In genomic region chr3:122950129-122950528, GRCm38 (mm10) we compare ENCODE assay signal across 26 mouse cellular contexts. TPM values are rescaled to one million over a fixed set of nuclear protein-coding genes. Genes with fewer than 3 reads are reported as not detected.
A peak's percentile ranks its signal among the peaks of the same experiment; 100 is the strongest.
DNase-seq lines count a peak whose midpoint lies in the region; ATAC-seq and TF ChIP-seq lines count a peak whose summit lies in the region.
"Had no signal": no experiment of that assay in that cellular context is flagged by ENCODE, and none has a peak within 500 bp of the region (broad histone marks: within the 10 kb centered on the region; RNA-seq: fewer than 3 reads in every experiment).

No protein-coding gene starts in this region.

- peaks cover 24% of the 10 kb centered on the region for H3K36me3 ChIP-seq in intestine, postnatal 0 days (ENCODE audit: control insufficient read depth, insufficient read depth)
- H3K36me3 ChIP-seq in intestine, embryonic 15.5 days, result peaks cover 7% of the 10 kb centered on the region; the same call in 1 of the 2 replicates
- H3K36me3 ChIP-seq in neural tube, embryonic 15.5 days, result peaks cover 21% of the 10 kb centered on the region

- no peak overlapping the region for H3K4me3 ChIP-seq in intestine, postnatal 0 days (ENCODE audit: low read depth, low read length)
- no peak overlapping the region for H3K4me3 ChIP-seq in intestine, embryonic 15.5 days (replicated peaks)
- no peak overlapping the region for H3K4me3 ChIP-seq in neural tube, embryonic 15.5 days (replicated peaks)
- H3K4me3 ChIP-seq: embryonic facial prominence, embryonic 10.5 days; embryonic facial prominence, embryonic 12.5 days; forebrain, embryonic 13.5 days; forebrain, embryonic 15.5 days had no signal

- H3K4me2 ChIP-seq in intestine, postnatal 0 days (replicated peaks; ENCODE audit: low read depth), result no peak overlapping the region
- H3K4me2 ChIP-seq in intestine, embryonic 15.5 days (replicated peaks), result no peak overlapping the region
- H3K4me2 ChIP-seq in neural tube, embryonic 15.5 days, result no peak overlapping the region
- H3K4me2 ChIP-seq: embryonic facial prominence, embryonic 12.5 days; forebrain, embryonic 13.5 days; forebrain, embryonic 15.5 days had no signal

- no peak overlapping the region for H3K9ac ChIP-seq in intestine, postnatal 0 days (ENCODE audit: low read depth, low read length)
- no peak overlapping the region for H3K9ac ChIP-seq in intestine, embryonic 15.5 days
- no peak overlapping the region for H3K9ac ChIP-seq in neural tube, embryonic 15.5 days (replicated peaks)
- H3K9ac ChIP-seq: embryonic facial prominence, embryonic 12.5 days; forebrain, embryonic 13.5 days; forebrain, embryonic 15.5 days; forebrain, postnatal 0 days had no signal

- no peaks in the 10 kb centered on the region for H3K4me1 ChIP-seq in intestine, postnatal 0 days (replicated peaks; ENCODE audit: control insufficient read depth, insufficient read depth, low read length)
- H3K4me1 ChIP-seq in intestine, embryonic 15.5 days (replicated peaks), result no peaks in the 10 kb centered on the region
- no peaks in the 10 kb centered on the region for H3K4me1 ChIP-seq in neural tube, embryonic 15.5 days
- H3K4me1 ChIP-seq: embryonic facial prominence, embryonic 10.5 days; embryonic facial prominence, embryonic 12.5 days; forebrain, embryonic 13.5 days; forebrain, embryonic 15.5 days had no signal

- TF ChIP-seq CTCF in intestine, postnatal 0 days (IDR thresholded peaks at IDR 0.05; ENCODE audit: low read depth), result peak; percentile 29; the same call in 1 of the 2 replicates

- 91% methylated on average over 2 of the region's 2 CpGs for WGBS in intestine, postnatal 0 days
- WGBS in intestine, embryonic 15.5 days, result 92% methylated on average over 2 of the region's 2 CpGs
- 86% methylated on average over 2 of the region's 2 CpGs for WGBS in neural tube, embryonic 15.5 days

- H3K9me3 ChIP-seq in intestine, postnatal 0 days (ENCODE audit: control insufficient read depth), result no peaks in the 10 kb centered on the region
- no peaks in the 10 kb centered on the region for H3K9me3 ChIP-seq in intestine, embryonic 15.5 days
- H3K9me3 ChIP-seq in neural tube, embryonic 15.5 days (replicated peaks), result no peaks in the 10 kb centered on the region
- H3K9me3 ChIP-seq: embryonic facial prominence, embryonic 10.5 days; embryonic facial prominence, embryonic 12.5 days; forebrain, embryonic 13.5 days; forebrain, embryonic 15.5 days; G1E had no signal

- ATAC-seq in intestine, postnatal 0 days, result no peak
- ATAC-seq in intestine, embryonic 15.5 days, result no peak
- ATAC-seq in megakaryocyte progenitor cell, adult 5-6 weeks (replicated peaks; ENCODE audit: poor library complexity), result 0 out of 2 replicates have a peak, but pooled peaks have one; percentile 39
- no peak for ATAC-seq in neural tube, embryonic 15.5 days (ENCODE audit: low FRiP score)
- ATAC-seq: activated CD4-positive, CD25-positive, alpha-beta regulatory T cell, adult 4 months; forebrain, embryonic 13.5 days; forebrain, embryonic 15.5 days; forebrain, postnatal 0 days; Patski had no signal

- no peak for DNase-seq in kidney, adult 8-10 months
- DNase-seq: adrenal gland, adult 8-10 months; adrenal gland, postnatal 14 days; adrenal gland, postnatal 36 days; cerebellum, adult 11-12 months; cerebellum, adult 2 months; cerebellum, adult 9-10 months; cerebellum, postnatal 10 days; cerebellum, postnatal 25 days; forebrain, postnatal 0 days had no signal

- H3K27ac ChIP-seq in intestine, postnatal 0 days (ENCODE audit: low read depth, low read length), result no peak overlapping the region
- no peak overlapping the region for H3K27ac ChIP-seq in intestine, embryonic 15.5 days
- no peak overlapping the region for H3K27ac ChIP-seq in neural tube, embryonic 15.5 days (replicated peaks)
- H3K27ac ChIP-seq: embryonic facial prominence, embryonic 10.5 days; embryonic facial prominence, embryonic 12.5 days; forebrain, embryonic 13.5 days; forebrain, embryonic 15.5 days had no signal

- H3K27me3 ChIP-seq in intestine, postnatal 0 days (replicated peaks; ENCODE audit: control insufficient read depth, insufficient read depth, low read length), result no peaks in the 10 kb centered on the region
- H3K27me3 ChIP-seq in intestine, embryonic 15.5 days (replicated peaks), result no peaks in the 10 kb centered on the region
- H3K27me3 ChIP-seq in neural tube, embryonic 15.5 days (replicated peaks), result no peaks in the 10 kb centered on the region
- H3K27me3 ChIP-seq: embryonic facial prominence, embryonic 12.5 days; forebrain, embryonic 13.5 days; forebrain, embryonic 15.5 days; Patski had no signal

RNA-seq across cellular contexts. Expression of gene 1810037I17Rik, which starts 26.1 kb away (rescaled TPM):
- 222 and 229 TPM in 2 replicates for polyA plus RNA-seq in intestine, postnatal 0 days (2015; fragmentation: Nextera tagmentation; extraction: Ambion mirVana)
- 146 and 156 TPM in 2 replicates for polyA plus RNA-seq in intestine, embryonic 15.5 days (2015; fragmentation: Nextera tagmentation; extraction: Ambion mirVana)
- 65.0 and 75.6 TPM in 2 replicates for total RNA-seq in megakaryocyte progenitor cell, adult 5-6 weeks (2015)
- total RNA-seq in megakaryocyte progenitor cell, adult 5-6 weeks (2017), result 29.4 and 34.7 TPM in 2 replicates
- 90.4 and 101 TPM in 2 replicates for polyA plus RNA-seq in neural tube, embryonic 15.5 days (2015; fragmentation: Nextera tagmentation; extraction: Ambion mirVana)

RNA-seq across cellular contexts. Expression of gene Gm10959, which starts 31.0 kb away (rescaled TPM):
- not detected in 2 replicates for polyA plus RNA-seq in intestine, postnatal 0 days (2015; fragmentation: Nextera tagmentation; extraction: Ambion mirVana)
- not detected in 2 replicates for polyA plus RNA-seq in intestine, embryonic 15.5 days (2015; fragmentation: Nextera tagmentation; extraction: Ambion mirVana)
- total RNA-seq in megakaryocyte progenitor cell, adult 5-6 weeks (2015), result not detected in 2 replicates
- total RNA-seq in megakaryocyte progenitor cell, adult 5-6 weeks (2017), result not detected in 2 replicates
- polyA plus RNA-seq in neural tube, embryonic 15.5 days (2015; fragmentation: Nextera tagmentation; extraction: Ambion mirVana), result not detected in 2 replicates
- total RNA-seq: adrenal gland, adult 18-20 months; adrenal gland, adult 8-10 months; adrenal gland, postnatal 14 days; adrenal gland, postnatal 36 days; forebrain, postnatal 0 days; G1E had no signal
- polyA plus RNA-seq: activated CD4-positive, CD25-positive, alpha-beta regulatory T cell, adult 4 months; C2C12; cerebellum, adult 2 months; cortical plate, adult 2 months; embryonic facial prominence, embryonic 10.5 days; embryonic facial prominence, embryonic 12.5 days; embryonic facial prominence, embryonic 14.5 days; forebrain, embryonic 11.5 days; forebrain, embryonic 13.5 days; forebrain, embryonic 15.5 days; forebrain, postnatal 0 days; G1E; Patski had no signal

RNA-seq across cellular contexts. Expression of gene Usp53, which starts 34.2 kb away (rescaled TPM):
- 6.1 and 7.1 TPM in 2 replicates for polyA plus RNA-seq in intestine, postnatal 0 days (2015; fragmentation: Nextera tagmentation; extraction: Ambion mirVana)
- 12.1 and 12.4 TPM in 2 replicates for polyA plus RNA-seq in intestine, embryonic 15.5 days (2015; fragmentation: Nextera tagmentation; extraction: Ambion mirVana)
- total RNA-seq in megakaryocyte progenitor cell, adult 5-6 weeks (2015), result 5.6 and 6.9 TPM in 2 replicates
- total RNA-seq in megakaryocyte progenitor cell, adult 5-6 weeks (2017), result 4.5 and 5.7 TPM in 2 replicates
- 8.1 and 11.8 TPM in 2 replicates for polyA plus RNA-seq in neural tube, embryonic 15.5 days (2015; fragmentation: Nextera tagmentation; extraction: Ambion mirVana)

RNA-seq across cellular contexts. Expression of gene Fabp2, which starts 55.3 kb away (rescaled TPM):
- 14,903 and 15,973 TPM in 2 replicates for polyA plus RNA-seq in intestine, postnatal 0 days (2015; fragmentation: Nextera tagmentation; extraction: Ambion mirVana)
- 654 and 813 TPM in 2 replicates for polyA plus RNA-seq in intestine, embryonic 15.5 days (2015; fragmentation: Nextera tagmentation; extraction: Ambion mirVana)
- total RNA-seq in megakaryocyte progenitor cell, adult 5-6 weeks (2015), result not detected in 2 replicates
- total RNA-seq in megakaryocyte progenitor cell, adult 5-6 weeks (2017), result not detected in 2 replicates
- 2.9 TPM in 1 of 2 replicates, not detected in the other for polyA plus RNA-seq in neural tube, embryonic 15.5 days (2015; fragmentation: Nextera tagmentation; extraction: Ambion mirVana)
- total RNA-seq: adrenal gland, adult 18-20 months; adrenal gland, adult 8-10 months; adrenal gland, postnatal 36 days; forebrain, postnatal 0 days; G1E had no signal
- polyA plus RNA-seq: activated CD4-positive, CD25-positive, alpha-beta regulatory T cell, adult 4 months; C2C12; cerebellum, adult 2 months; cortical plate, adult 2 months; embryonic facial prominence, embryonic 10.5 days; embryonic facial prominence, embryonic 12.5 days; embryonic facial prominence, embryonic 14.5 days; forebrain, embryonic 11.5 days; forebrain, embryonic 15.5 days; forebrain, postnatal 0 days; G1E; Patski had no signal
